Mouse (Mus musculus) MEL (cell line): ENCODE data around the gene Sema3b. TPM values are rescaled to one million over a fixed set of nuclear protein-coding genes. Genes with fewer than 3 reads are reported as not detected.

Experiments used
- DNase-seq: peaks from one replicate; pipeline ENCODE4 v3.0.0; 2011; ENCODE audit warnings: low read depth, low spot score
- H3K27ac ChIP-seq: 2 replicates; pipeline ENCODE4 v1.5.1; 2012; ENCODE audit warnings: low read depth, mild to moderate bottlenecking, control low read depth, low read length, moderate library complexity; ENCODE audit not compliant: control insufficient read depth
- H3K27me3 ChIP-seq, 2 experiments: fragments of 150-350 bp in 1 of 2; sonication (generic) in 1 of 2; 2 replicates each; pipeline ENCODE4 v1.6.1; 2012; ENCODE audit warnings: low read length in 2 of 2, mild to moderate bottlenecking in 2 of 2, improper control_type of control experiment in 1 of 2, moderate library complexity in 1 of 2; ENCODE audit not compliant: insufficient read depth in 2 of 2, control insufficient read depth in 1 of 2
- H3K36me3 ChIP-seq, 2 experiments: 2 replicates each; pipeline ENCODE4 v1.6.1; 2012 to 2014; ENCODE audit warnings: low read length in 2 of 2, improper control_type of control experiment in 1 of 2, inconsistent platforms in 1 of 2, mild to moderate bottlenecking in 1 of 2; ENCODE audit not compliant: insufficient read depth in 2 of 2, control insufficient read depth in 1 of 2
- H3K4me1 ChIP-seq, 2 experiments: fragments of 150-350 bp in 1 of 2; sonication (generic) in 1 of 2; 2 replicates each; pipeline ENCODE4 v1.6.1; 2012; ENCODE audit warnings: low read length in 2 of 2, improper control_type of control experiment in 1 of 2, mild to moderate bottlenecking in 1 of 2; ENCODE audit not compliant: insufficient read depth in 2 of 2, control insufficient read depth in 1 of 2
- H3K4me3 ChIP-seq, 2 experiments: fragments of 150-350 bp in 1 of 2; sonication (generic) in 1 of 2; 2 replicates each; pipeline ENCODE4 v1.5.1; 2012; ENCODE audit warnings: low read depth in 2 of 2, low read length in 2 of 2, mild to moderate bottlenecking in 2 of 2, moderate library complexity in 2 of 2, control low read depth in 1 of 2, improper control_type of control experiment in 1 of 2; ENCODE audit not compliant: control insufficient read depth in 1 of 2, insufficient read depth in 1 of 2
- H3K79me2 ChIP-seq: 2 replicates; pipeline ENCODE4 v1.6.1; 2012; ENCODE audit warnings: mild to moderate bottlenecking, low read length, moderate library complexity; ENCODE audit not compliant: control insufficient read depth, poor library complexity, insufficient read depth
- H3K9ac ChIP-seq: 2 replicates; pipeline ENCODE4 v1.6.1; 2012; ENCODE audit warnings: low read depth, mild to moderate bottlenecking, control low read depth, low read length, moderate library complexity; ENCODE audit not compliant: control insufficient read depth, poor library complexity, severe bottlenecking
- H3K9me3 ChIP-seq: fragments of 150-350 bp; sonication (generic); replicated peaks from 2 replicates; pipeline ENCODE4 v1.6.1; 2012; ENCODE audit warnings: mild to moderate bottlenecking, low read length, improper control_type of control experiment, moderate library complexity; ENCODE audit not compliant: insufficient read depth
- CHD1 ChIP-seq: IDR thresholded peaks from 2 replicates; pipeline ENCODE4 v1.6.1; 2012; ENCODE audit warnings: low read depth, mild to moderate bottlenecking, inconsistent platforms, low read length, improper control_type of control experiment
- CTCF ChIP-seq, 3 experiments: IDR thresholded peaks in 2 of 3; conservative IDR thresholded peaks in 1 of 3; 2 replicates each; pipeline ENCODE4 v1.5.1; 2011 to 2012; ENCODE audit warnings: low read length in 3 of 3, low read depth in 2 of 3, mild to moderate bottlenecking in 2 of 3, improper control_type of control experiment in 1 of 3, inconsistent platforms in 1 of 3, mixed read lengths in 1 of 3, moderate library complexity in 1 of 3; ENCODE audit not compliant: control insufficient read depth in 1 of 3, insufficient read depth in 1 of 3, poor library complexity in 1 of 3, severe bottlenecking in 1 of 3
- E2F4 ChIP-seq: IDR thresholded peaks from 2 replicates; pipeline ENCODE4 v1.6.1; 2011; ENCODE audit warnings: low read depth, low read length, improper control_type of control experiment, borderline replicate concordance
- ELF1 ChIP-seq: IDR thresholded peaks from 2 replicates; pipeline ENCODE4 v1.6.1; 2014; ENCODE audit warnings: low read depth, mild to moderate bottlenecking, inconsistent platforms, low read length, improper control_type of control experiment, moderate library complexity
- EP300 ChIP-seq, 2 experiments: IDR thresholded peaks; 2 replicates each; pipeline ENCODE4 v1.6.1; 2011; ENCODE audit warnings: improper control_type of control experiment in 2 of 2, low read length in 2 of 2, low read depth in 1 of 2, mild to moderate bottlenecking in 1 of 2
- GABPA ChIP-seq: IDR thresholded peaks from 2 replicates; pipeline ENCODE4 v1.6.1; 2012; ENCODE audit warnings: low read depth, mild to moderate bottlenecking, inconsistent platforms, low read length, improper control_type of control experiment, moderate library complexity
- JUND ChIP-seq: IDR thresholded peaks from 2 replicates; pipeline ENCODE4 v1.6.1; 2011; ENCODE audit warnings: low read depth, mild to moderate bottlenecking, improper control_type of control experiment, low read length
- MAZ ChIP-seq: IDR thresholded peaks from 2 replicates; pipeline ENCODE4 v1.6.1; 2012; ENCODE audit warnings: low read depth, mild to moderate bottlenecking, inconsistent platforms, low read length, improper control_type of control experiment
- MXI1 ChIP-seq: IDR thresholded peaks from 2 replicates; pipeline ENCODE4 v1.6.1; 2011; ENCODE audit warnings: mild to moderate bottlenecking, low read depth, low read length, improper control_type of control experiment
- MYC ChIP-seq: IDR thresholded peaks from 2 replicates; pipeline ENCODE4 v1.6.1; 2011; ENCODE audit warnings: low read depth, mild to moderate bottlenecking, low read length, improper control_type of control experiment, moderate library complexity
- POLR2AphosphoS2 ChIP-seq: IDR thresholded peaks from 2 replicates; pipeline ENCODE4 v1.6.1; 2011; ENCODE audit warnings: low read length, improper control_type of control experiment
- POLR2AphosphoS5 ChIP-seq: IDR thresholded peaks from 2 replicates; pipeline ENCODE4 v1.6.1; 2012; ENCODE audit warnings: low read depth, borderline replicate concordance, mild to moderate bottlenecking, inconsistent platforms, low read length, moderate library complexity, mixed read lengths
- RAD21 ChIP-seq: IDR thresholded peaks from 2 replicates; pipeline ENCODE4 v1.6.1; 2011; ENCODE audit warnings: mild to moderate bottlenecking, low read depth, low read length, improper control_type of control experiment
- RCOR1 ChIP-seq: IDR thresholded peaks from 2 replicates; pipeline ENCODE4 v1.6.1; 2012; ENCODE audit warnings: low read depth, mild to moderate bottlenecking, inconsistent platforms, low read length, improper control_type of control experiment
- SIN3A ChIP-seq: IDR thresholded peaks from 2 replicates; pipeline ENCODE4 v1.6.1; 2012; ENCODE audit warnings: low read length, improper control_type of control experiment, inconsistent platforms
- SMC3 ChIP-seq: IDR thresholded peaks from 2 replicates; pipeline ENCODE4 v1.6.1; 2011; ENCODE audit warnings: low read depth, low read length, improper control_type of control experiment
- TAL1 ChIP-seq: IDR thresholded peaks from 2 replicates; pipeline ENCODE4 v1.6.1; 2012; ENCODE audit warnings: mild to moderate bottlenecking, inconsistent platforms, low read length, moderate library complexity, mixed read lengths
- TBP ChIP-seq: IDR thresholded peaks from 2 replicates; pipeline ENCODE4 v1.8.0; 2011; ENCODE audit warnings: low read depth, low read length, improper control_type of control experiment
- TCF12 ChIP-seq: IDR thresholded peaks from 2 replicates; pipeline ENCODE4 v1.6.1; 2014; ENCODE audit warnings: low read depth, mild to moderate bottlenecking, inconsistent platforms, low read length, improper control_type of control experiment, moderate library complexity
- UBTF ChIP-seq: IDR thresholded peaks from 2 replicates; pipeline ENCODE4 v1.6.1; 2012; ENCODE audit warnings: low read depth, mild to moderate bottlenecking, inconsistent platforms, low read length, improper control_type of control experiment, moderate library complexity, borderline replicate concordance; ENCODE audit not compliant: insufficient read depth
- ZMIZ1 ChIP-seq: IDR thresholded peaks from 2 replicates; pipeline ENCODE4 v1.6.1; 2012; ENCODE audit warnings: low read depth, mild to moderate bottlenecking, inconsistent platforms, low read length, improper control_type of control experiment, moderate library complexity
- ZNF384 ChIP-seq: IDR thresholded peaks from 2 replicates; pipeline ENCODE4 v1.6.1; 2012; ENCODE audit warnings: low read depth, mild to moderate bottlenecking, inconsistent platforms, low read length, improper control_type of control experiment
- polyA plus RNA-seq, 2 experiments: library from polyadenylated mRNA; stranded (reverse) in 1 of 2; unstranded in 1 of 2; fragments of >175 nt in 1 of 2; fragments of >200 nt in 1 of 2; gene quantifications; 2 replicates each; pipeline versions ENCODE4 v1.2.1 to v1.2.4; 2012; ENCODE audit warnings: low replicate concordance in 2 of 2, low read depth in 1 of 2; ENCODE audit not compliant: insufficient read length in 2 of 2, insufficient read depth in 1 of 2, missing spikeins in 1 of 2
- total RNA-seq: library from RNA; depleted of rRNA; stranded (reverse); fragments of 300-350 nt; gene quantifications from 2 replicates; pipeline ENCODE4 v1.2.3, GENCODE M21; 2012

The Sema3b gene
- total and polyA plus RNA-seq, 3 experiments, result 0.04 to 0.21 TPM; not detected in 1

DNA sequence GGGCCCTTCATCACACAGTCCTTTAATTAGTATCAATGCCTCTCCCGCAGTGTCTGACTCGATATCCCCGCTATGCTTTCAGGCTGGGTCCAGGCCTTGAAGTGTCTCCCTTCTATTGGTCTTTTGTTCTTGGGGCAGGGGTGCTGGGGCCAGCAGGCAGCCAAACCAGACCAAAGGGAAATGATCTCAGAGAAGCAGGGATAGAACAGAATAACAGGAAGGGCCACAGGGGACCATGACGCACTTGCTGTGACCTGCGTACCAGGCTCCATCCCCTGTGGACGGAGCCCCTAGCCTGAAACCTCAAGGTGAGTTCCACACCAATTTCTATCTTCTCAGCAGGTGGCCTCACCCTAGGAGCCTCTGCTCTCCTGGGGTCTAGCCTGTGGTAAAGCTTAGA is 9.1 kb upstream of the Sema3b start:
- H3K27ac ChIP-seq, result no peak overlapping the region
- no peak overlapping the region for H3K4me3 ChIP-seq
- peaks cover 1 to 2% of the 10 kb centered on the region in 2 experiments; a peak in 3 of 4 replicates for H3K36me3 ChIP-seq
- H3K9me3 ChIP-seq, result no peaks in the 10 kb centered on the region
- H3K9ac ChIP-seq, result no peak overlapping the region
- 0 out of 2 replicates have a peak, but pooled peaks cover under 1% of the 10 kb centered on the region for H3K79me2 ChIP-seq
- DNase-seq, result no peak
- H3K27me3 ChIP-seq, result no peaks in the 10 kb centered on the region
- peaks cover 0 to 1% of the 10 kb centered on the region in 2 experiments; a peak in 1 of 4 replicates for H3K4me1 ChIP-seq
- TF ChIP-seq JUND, result no peak

DNA sequence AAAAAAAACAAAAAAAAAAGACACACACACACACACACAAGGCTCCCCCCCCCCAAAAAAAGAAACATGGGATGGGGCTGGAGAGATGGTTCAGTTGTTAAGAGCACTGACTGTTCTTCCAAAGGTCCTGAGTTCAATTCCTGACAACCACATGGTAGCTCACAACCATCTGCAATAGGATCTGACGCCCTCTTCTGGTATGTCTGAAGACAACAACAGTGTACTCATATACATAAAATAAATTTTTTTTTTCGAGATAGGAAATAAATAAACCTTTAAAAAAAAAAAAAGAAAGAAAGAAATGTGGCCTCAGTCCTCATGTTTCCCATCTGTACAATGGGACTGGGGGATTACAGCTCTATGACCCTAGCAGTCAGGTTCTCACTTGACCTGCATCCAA is 8.4 kb upstream of the Sema3b start:
- no peak overlapping the region for H3K9ac ChIP-seq
- TF ChIP-seq CTCF (IDR thresholded peaks at IDR 0.05 in 2 of 3, conservative IDR thresholded peaks at IDR 0.05 in 1 of 3; ENCODE audit: control insufficient read depth in 1 of 3, insufficient read depth in 1 of 3, low read depth in 2 of 3, low read length in 3 of 3, poor library complexity in 1 of 3, severe bottlenecking in 1 of 3) (peak in 2 of 3 experiments; percentile 17 to 37; a peak in 3 of 6 replicates), EP300 (IDR thresholded peaks at IDR 0.05; ENCODE audit: low read depth in 1 of 2, low read length in 2 of 2) (no peak), UBTF (no peak), MAZ (no peak), MYC (peak; percentile 50; the same call in 1 of the 2 replicates), ZNF384 (peak; percentile 71; the same call in 1 of the 2 replicates)
- peak; percentile 51 for DNase-seq
- no peaks in the 10 kb centered on the region for H3K79me2 ChIP-seq
- no peaks in the 10 kb centered on the region for H3K9me3 ChIP-seq
- H3K27me3 ChIP-seq, result no peaks in the 10 kb centered on the region
- H3K4me1 ChIP-seq, result peaks cover 0 to 4% of the 10 kb centered on the region in 2 experiments; a peak in 1 of 4 replicates
- peaks cover under 1 to 3% of the 10 kb centered on the region in 2 experiments; a peak in 3 of 4 replicates for H3K36me3 ChIP-seq
- no peak overlapping the region for H3K27ac ChIP-seq
- H3K4me3 ChIP-seq, result no peak overlapping the region

DNA sequence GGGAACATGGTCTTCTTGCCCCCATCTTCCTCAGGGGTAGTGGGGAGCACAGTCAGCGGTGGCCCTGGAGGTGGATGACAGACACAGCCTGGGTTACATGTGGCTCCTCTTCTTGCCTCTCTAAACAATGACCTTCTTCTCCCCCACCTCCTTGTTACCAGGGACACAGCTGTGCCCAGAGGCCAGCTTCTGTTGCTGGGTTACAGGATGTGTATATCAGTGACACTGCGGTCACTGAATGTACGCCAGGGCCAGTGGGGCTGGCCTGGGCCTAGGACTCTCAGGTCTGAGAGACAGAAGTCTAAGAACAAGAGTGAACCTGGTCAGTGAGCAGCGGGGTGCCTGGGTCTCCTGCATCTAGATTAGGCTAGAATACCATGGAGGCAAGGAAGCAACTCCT is 6.0 kb upstream of the Sema3b start:
- TF ChIP-seq CTCF (IDR thresholded peaks at IDR 0.05 in 2 of 3, conservative IDR thresholded peaks at IDR 0.05 in 1 of 3; ENCODE audit: control insufficient read depth in 1 of 3, insufficient read depth in 1 of 3, low read depth in 2 of 3, low read length in 3 of 3, poor library complexity in 1 of 3, severe bottlenecking in 1 of 3) (no peak), ZMIZ1 (no peak), ELF1 (no peak), RAD21 (no peak), MXI1 (no peak), POLR2AphosphoS5 (no peak), E2F4 (no peak), SMC3 (no peak), UBTF (no peak), TCF12 (no peak), TBP (no peak), MYC (no peak), EP300 (IDR thresholded peaks at IDR 0.05; ENCODE audit: low read depth in 1 of 2, low read length in 2 of 2) (no peak), POLR2AphosphoS2 (no peak), SIN3A (no peak), GABPA (no peak), ZNF384 (no peak), RCOR1 (no peak), CHD1 (no peak), TAL1 (no peak)
- H3K27ac ChIP-seq, result no peak overlapping the region
- no peaks in the 10 kb centered on the region for H3K9me3 ChIP-seq
- H3K9ac ChIP-seq, result no peak overlapping the region
- H3K4me1 ChIP-seq, result peaks cover 3 to 15% of the 10 kb centered on the region in 2 experiments; a peak in 3 of 4 replicates
- H3K27me3 ChIP-seq, result no peaks in the 10 kb centered on the region
- peaks cover 2% of the 10 kb centered on the region; the same call in 1 of the 2 replicates for H3K79me2 ChIP-seq
- no peak for DNase-seq
- H3K4me3 ChIP-seq, result no peak overlapping the region
- peaks cover 0 to 7% of the 10 kb centered on the region in 2 experiments; a peak in 3 of 4 replicates for H3K36me3 ChIP-seq
